Mouse (Mus musculus): ENCODE data around the gene Gm5485. TPM values are rescaled to one million over a fixed set of nuclear protein-coding genes. Genes with fewer than 3 reads are reported as not detected.

The Gm5485 gene
- polyA plus RNA-seq, 1 experiment from 2014 or later: not detected

DNA sequence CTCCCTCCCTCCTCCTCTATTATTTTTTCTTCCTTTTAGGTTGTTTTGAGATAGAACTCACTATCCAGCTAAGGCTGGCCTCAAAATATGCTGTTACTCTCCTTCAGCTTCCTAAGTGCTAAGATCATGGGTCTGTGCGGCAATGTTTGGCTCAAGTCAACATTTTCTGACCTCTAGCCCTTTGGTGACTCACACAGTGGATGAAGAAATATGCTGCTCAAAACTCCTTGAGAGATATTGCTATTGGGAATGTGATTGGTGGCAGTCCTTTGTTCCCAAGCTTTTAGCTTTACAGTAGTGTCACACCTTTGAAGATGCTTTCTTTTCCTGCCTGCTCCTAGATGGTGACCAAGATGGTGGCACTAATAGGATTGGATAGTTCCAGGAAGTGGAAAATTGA lies 55.8 kb downstream of the Gm5485 start:
- Histone ChIP-seq H3K27ac (replicated peaks) (no peak overlapping the region), H3K9me3 (no peaks in the 10 kb centered on the region), H3K4me3 (no peak overlapping the region), H3K27me3 (replicated peaks; ENCODE audit: low read depth, poor library complexity, severe bottlenecking) (no peaks in the 10 kb centered on the region), H3K36me3 (replicated peaks) (no peaks in the 10 kb centered on the region), H3K4me1 (no peaks in the 10 kb centered on the region)
- WGBS: 93% methylated on average over 1 of the region's 1 CpGs
- no peak for DNase-seq (ENCODE audit: low spot score)

DNA sequence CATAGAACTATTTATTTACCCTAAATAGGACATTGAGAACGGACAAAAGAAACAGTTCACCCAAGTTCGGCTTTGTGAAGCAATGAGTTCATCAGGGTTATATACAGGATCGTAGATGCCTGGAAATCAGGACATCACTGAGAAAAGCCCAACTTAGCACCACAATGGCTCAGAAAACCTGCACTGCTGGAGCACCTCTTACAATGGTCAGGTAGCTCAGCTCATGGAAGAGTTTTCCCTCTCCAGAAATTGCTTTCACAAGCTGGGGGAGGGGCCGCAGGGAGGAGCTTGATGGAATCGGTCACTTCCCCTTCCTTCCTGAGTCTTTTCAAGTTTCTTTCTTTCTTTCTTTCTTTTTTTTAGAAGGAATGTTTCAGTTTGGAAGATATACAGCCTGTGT lies 56.5 kb downstream of the Gm5485 start:
- Histone ChIP-seq H3K27ac (replicated peaks) (no peak overlapping the region), H3K4me3 (no peak overlapping the region), H3K27me3 (replicated peaks; ENCODE audit: low read depth, poor library complexity, severe bottlenecking) (no peaks in the 10 kb centered on the region), H3K36me3 (replicated peaks) (no peaks in the 10 kb centered on the region), H3K4me1 (no peaks in the 10 kb centered on the region), H3K9me3 (no peaks in the 10 kb centered on the region)
- WGBS: 82% methylated on average over 5 of the region's 5 CpGs
- DNase-seq (ENCODE audit: low spot score): no peak

Other genes with a start within 250 kb of the Gm5485 start
- gene Dppa4, start 128.7 kb downstream of the Gm5485 start, polyA plus RNA-seq (2016; fragmentation: Nextera tagmentation; extraction: Ambion mirVana): not detected in 2 replicates
- gene Dppa2, start 108.5 kb downstream of the Gm5485 start, polyA plus RNA-seq (2016; fragmentation: Nextera tagmentation; extraction: Ambion mirVana): not detected in 2 replicates
- not detected in 2 replicates for gene Morc1, start 18.8 kb upstream of the Gm5485 start, polyA plus RNA-seq (2016; fragmentation: Nextera tagmentation; extraction: Ambion mirVana)